Mouse (Mus musculus) midbrain, embryonic 12.5 days (tissue): ENCODE measurements around the gene Cd209g. TPM values are rescaled to one million over a fixed set of nuclear protein-coding genes. Genes with fewer than 3 reads are reported as not detected.
"Not testable (repeated sequence)": the region's sequence is repeated elsewhere in the genome, so short reads cannot be mapped to it uniquely, and the experiment has no call there.

Experiments used
- ATAC-seq: fragments of 200-750 bp; cut with Nextera tagmentation; 2 replicates; pipeline ENCODE4 v1.8.0; 2017; ENCODE audit warnings: low read depth, moderate TSS enrichment, moderate library complexity; ENCODE audit not compliant: low FRiP score
- H3K27ac ChIP-seq: fragments of 300-500 bp; sonication (generic); replicated peaks from 2 replicates; pipeline ENCODE4 v1.5.1; 2016; ENCODE audit warnings: mild to moderate bottlenecking
- H3K27me3 ChIP-seq: fragments of 300-500 bp; sonication (generic); 2 replicates; pipeline ENCODE4 v1.6.1; 2016; ENCODE audit warnings: mild to moderate bottlenecking
- H3K36me3 ChIP-seq: fragments of 300-500 bp; sonication (generic); 2 replicates; pipeline ENCODE4 v1.6.1; 2016
- H3K4me1 ChIP-seq: fragments of 300-500 bp; sonication (generic); 2 replicates; pipeline ENCODE4 v1.6.1; 2016
- H3K4me2 ChIP-seq: fragments of 300-500 bp; sonication (generic); replicated peaks from 2 replicates; pipeline ENCODE4 v1.6.1; 2016; ENCODE audit warnings: mild to moderate bottlenecking, moderate library complexity
- H3K4me3 ChIP-seq: fragments of 300-500 bp; sonication (generic); 2 replicates; pipeline ENCODE4 v1.5.1; 2016; ENCODE audit warnings: mild to moderate bottlenecking
- H3K9ac ChIP-seq: fragments of 300-500 bp; sonication (generic); replicated peaks from 2 replicates; pipeline ENCODE4 v1.6.1; 2016; ENCODE audit warnings: mild to moderate bottlenecking, moderate library complexity
- H3K9me3 ChIP-seq: fragments of 300-500 bp; sonication (generic); 2 replicates; pipeline ENCODE4 v1.6.1; 2016; ENCODE audit warnings: mild to moderate bottlenecking
- WGBS: fragments of 180-500 bp; shearing (Covaris S2); methylation state at CpG from one replicate; pipeline ENCODE4 v1.1.7; 2016; 5-methylcytosine and 5-hydroxymethylcytosine counted together
- polyA plus RNA-seq: library from polyadenylated mRNA; unstranded; fragments of >200 nt; fragmentation: Nextera tagmentation; extraction: Ambion mirVana; gene quantifications from 2 replicates; pipeline ENCODE4 v1.2.1, GENCODE M21; 2016

Gene Cd209g
- polyA plus RNA-seq, result not detected in 2 replicates

DNA sequence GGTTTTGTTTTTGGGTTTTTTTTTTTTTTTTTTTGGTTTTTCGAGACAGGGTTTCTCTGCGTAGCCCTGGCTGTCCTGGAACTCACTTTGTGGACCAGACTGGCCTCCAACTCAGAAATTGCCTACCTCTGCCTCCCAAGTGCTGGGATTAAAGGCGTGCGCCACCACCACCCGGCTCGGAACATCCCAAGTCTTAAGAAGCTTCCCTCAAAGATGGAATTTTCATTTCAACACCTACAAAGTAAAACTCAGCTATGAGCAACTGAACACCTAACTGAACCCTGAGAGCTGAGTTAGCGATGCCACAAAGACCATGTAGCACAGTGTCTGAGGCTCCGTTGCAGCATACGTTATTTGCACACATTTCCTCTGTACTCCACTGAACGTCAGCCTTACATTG is at the start of gene Cd209g:
Gene Cd209g, plus strand, starts transcription at position 301 of the 400 bp plus-strand sequence.
- Histone ChIP-seq H3K9me3 (no peaks in the 10 kb centered on the region), H3K27me3 (peaks cover 6% of the 10 kb centered on the region; the same call in 1 of the 2 replicates), H3K4me1 (no peaks in the 10 kb centered on the region), H3K36me3 (no peaks in the 10 kb centered on the region), H3K4me3 (no peak within 1 kb of the TSS), H3K27ac (no peak within 1 kb of the TSS), H3K4me2 (no peak within 1 kb of the TSS), H3K9ac (no peak within 1 kb of the TSS)
- ATAC-seq, result no peak
- WGBS, result 92% methylated on average over 10 of the region's 10 CpGs

- not testable (repeated sequence) for H3K36me3 ChIP-seq, H3K4me1 ChIP-seq, H3K27me3 ChIP-seq, H3K4me3 ChIP-seq, H3K4me2 ChIP-seq, H3K9me3 ChIP-seq, H3K9ac ChIP-seq, H3K27ac ChIP-seq
- WGBS, result 35% methylated on average over 33 of the region's 33 CpGs
- peak; percentile 75 for ATAC-seq
Measured at GRCm38 (mm10) chr8:4087180-4087722, 46.6 kb upstream of the Cd209g start.

DNA sequence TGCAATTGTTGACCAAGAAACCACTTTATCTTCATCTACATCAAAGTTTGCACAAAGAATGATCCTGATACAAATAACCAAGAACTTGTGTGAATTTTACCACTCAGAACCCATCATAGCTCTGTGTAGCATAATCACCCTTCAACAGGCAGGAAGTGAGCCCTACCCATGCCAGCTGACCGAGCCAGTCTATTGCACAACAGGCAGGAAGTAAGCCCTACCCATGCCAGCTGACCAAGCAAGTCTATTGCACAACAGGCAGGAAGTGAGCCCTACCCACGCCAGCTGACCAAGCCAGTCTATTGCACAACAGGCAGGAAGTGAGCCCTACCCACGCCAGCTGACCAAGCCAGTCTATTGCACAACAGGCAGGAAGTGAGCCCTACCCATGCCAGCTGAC is 45.4 kb upstream of the Cd209g start:
- H3K36me3 ChIP-seq, H3K27me3 ChIP-seq, H3K4me1 ChIP-seq, H3K9ac ChIP-seq, H3K4me3 ChIP-seq, ATAC-seq, H3K9me3 ChIP-seq, H3K4me2 ChIP-seq, H3K27ac ChIP-seq: not testable (repeated sequence)
- WGBS, result 86% methylated on average over 3 of the region's 3 CpGs

GRCm38 (mm10) chr8:4105735-4106134 is 28.2 kb upstream of the Cd209g start, which contains the start of gene Cd209f:
Gene Cd209f (minus strand): TSS chr8:4105835.
- H3K27ac ChIP-seq, H3K4me2 ChIP-seq, H3K9me3 ChIP-seq, H3K9ac ChIP-seq, ATAC-seq, H3K36me3 ChIP-seq, H3K27me3 ChIP-seq, H3K4me3 ChIP-seq, H3K4me1 ChIP-seq: not testable (repeated sequence)
- 78% methylated on average over 2 of the region's 2 CpGs for WGBS

DNA sequence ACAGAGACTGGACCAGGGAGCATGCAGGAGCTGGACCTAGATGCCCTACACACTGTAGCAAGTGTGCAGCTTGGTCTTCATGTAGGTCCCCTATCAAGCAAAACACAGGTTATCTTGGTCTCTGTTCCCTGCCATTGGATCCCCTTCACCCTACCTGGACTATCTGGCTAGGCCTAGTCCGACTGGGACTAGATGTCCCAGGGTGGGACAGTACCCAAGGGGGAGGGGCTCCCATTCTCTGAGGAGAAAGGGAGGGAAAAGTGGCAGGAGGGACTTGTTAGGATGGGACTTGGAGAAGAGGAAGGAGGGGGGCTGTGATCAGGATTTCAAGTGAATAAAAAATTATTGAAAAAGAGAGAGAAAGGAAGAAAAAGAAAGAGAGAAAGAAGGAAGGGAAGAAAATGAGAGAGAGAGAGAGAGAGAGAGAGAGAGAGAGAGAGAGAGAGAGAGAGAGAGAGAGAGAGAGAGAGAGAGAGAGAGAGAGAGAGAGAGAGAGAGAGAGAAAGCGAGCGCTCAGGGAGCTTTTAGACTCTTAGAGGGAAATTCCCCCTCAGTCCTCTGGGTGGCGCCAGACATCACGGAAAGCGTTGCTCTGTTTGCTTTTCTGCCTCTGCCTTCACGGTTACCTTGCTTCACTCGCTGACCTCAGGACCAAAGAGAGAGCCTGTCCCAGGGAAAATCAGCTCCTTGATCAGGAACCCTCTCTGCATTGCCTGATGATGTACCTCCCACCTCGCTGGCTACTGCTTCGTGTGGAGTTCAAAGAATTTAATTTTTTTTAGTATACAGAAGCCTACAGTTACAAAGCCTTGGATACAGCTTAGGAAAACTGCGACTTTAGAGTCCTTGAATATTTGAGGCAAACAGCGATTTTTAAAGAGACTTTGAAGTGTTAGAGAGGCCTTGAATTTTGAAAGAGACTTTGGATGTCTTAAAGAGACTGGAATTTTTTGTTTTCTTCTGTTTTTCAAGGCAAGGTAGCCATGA is 6.1 kb downstream of the Cd209g start:
- WGBS, result 11% methylated on average over 12 of the region's 12 CpGs
- no peak overlapping the region for H3K4me2 ChIP-seq

DNA sequence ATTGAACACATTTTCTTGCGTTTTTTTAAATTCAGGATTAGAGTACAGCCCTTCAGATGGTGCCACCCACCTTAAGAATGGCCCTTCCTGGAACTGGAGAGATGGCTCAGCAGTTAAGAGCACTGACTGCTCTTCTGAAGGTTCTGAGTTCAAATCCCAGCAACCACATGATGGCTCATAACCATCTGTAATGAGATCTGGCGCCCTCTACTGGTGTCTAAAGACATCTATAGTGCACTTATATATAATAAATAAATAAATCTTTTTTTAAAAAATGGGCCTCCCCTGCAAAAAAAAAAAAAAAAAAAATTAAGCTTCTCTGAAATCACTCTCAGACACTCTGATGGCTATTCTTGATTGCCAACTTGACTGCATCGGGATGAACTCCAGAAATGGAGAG is 7.8 kb downstream of the Cd209g start:
- Histone ChIP-seq H3K4me3 (no peak overlapping the region), H3K9me3 (no peaks in the 10 kb centered on the region), H3K9ac (no peak overlapping the region), H3K4me2 (no peak overlapping the region), H3K36me3 (no peaks in the 10 kb centered on the region), H3K27me3 (peaks cover 6% of the 10 kb centered on the region), H3K27ac (no peak overlapping the region), H3K4me1 (no peaks in the 10 kb centered on the region)
- WGBS, result 63% methylated on average over 3 of the region's 3 CpGs
- ATAC-seq, result no peak

More for the DNA sequence above, 6.1 kb downstream of the Cd209g start:
- H3K27ac ChIP-seq, result no peak overlapping the region
- H3K4me3 ChIP-seq, result no peak overlapping the region
- peak; percentile 84 for ATAC-seq
- no peaks in the 10 kb centered on the region for H3K36me3 ChIP-seq
- no peak overlapping the region for H3K9ac ChIP-seq
- no peaks in the 10 kb centered on the region for H3K9me3 ChIP-seq
- peaks cover 6% of the 10 kb centered on the region for H3K27me3 ChIP-seq
- H3K4me1 ChIP-seq, result no peaks in the 10 kb centered on the region

- no peaks in the 10 kb centered on the region for H3K36me3 ChIP-seq
- WGBS, result 33% methylated on average over 1 of the region's 1 CpGs
- H3K27me3 ChIP-seq, result no peaks in the 10 kb centered on the region; the same call in 1 of the 2 replicates
- 0 out of 2 replicates have a peak, but pooled peaks cover 4% of the 10 kb centered on the region for H3K9me3 ChIP-seq
- ATAC-seq, result no peak
- H3K4me1 ChIP-seq, result no peaks in the 10 kb centered on the region
- no peak overlapping the region for H3K4me3 ChIP-seq
- no peak overlapping the region for H3K27ac ChIP-seq
- H3K4me2 ChIP-seq, result no peak overlapping the region
- no peak overlapping the region for H3K9ac ChIP-seq
Measured at GRCm38 (mm10) chr8:4147272-4147671, 13.4 kb downstream of the Cd209g start.

DNA sequence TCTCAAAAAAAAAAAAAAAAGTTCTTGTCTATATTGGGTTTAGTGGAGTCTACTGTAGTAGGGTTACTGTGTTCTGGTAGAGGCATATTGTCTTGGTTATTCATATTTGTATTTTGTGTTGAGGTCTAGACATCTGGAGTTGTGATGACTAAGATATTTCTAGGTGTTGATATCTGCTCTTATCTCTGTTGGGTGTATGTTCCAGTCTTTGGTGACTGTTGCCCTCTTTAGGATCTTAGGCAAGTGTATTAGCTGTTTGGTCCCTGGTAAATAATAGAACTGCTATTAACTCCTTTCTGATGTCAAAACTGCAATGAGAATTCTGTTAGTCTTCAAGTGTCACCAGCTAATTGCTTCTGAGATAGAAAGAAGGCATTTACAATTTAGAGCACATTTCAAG is 21.0 kb downstream of the Cd209g start:
- no peak overlapping the region for H3K27ac ChIP-seq
- H3K4me2 ChIP-seq, result no peak overlapping the region
- no peak overlapping the region for H3K4me3 ChIP-seq
- no peak overlapping the region for H3K9ac ChIP-seq
- ATAC-seq, result no peak
- H3K36me3 ChIP-seq, result no peaks in the 10 kb centered on the region
- 0 out of 2 replicates have a peak, but pooled peaks cover 4% of the 10 kb centered on the region for H3K9me3 ChIP-seq
- H3K4me1 ChIP-seq, result no peaks in the 10 kb centered on the region
- no peaks in the 10 kb centered on the region for H3K27me3 ChIP-seq

GRCm38 (mm10) chr8:4162786-4163185 is 28.9 kb downstream of the Cd209g start:
- H3K27me3 ChIP-seq, result no peaks in the 10 kb centered on the region
- no peak overlapping the region for H3K4me2 ChIP-seq
- H3K27ac ChIP-seq, result no peak overlapping the region
- 57% methylated on average over 4 of the region's 4 CpGs for WGBS
- no peak overlapping the region for H3K9ac ChIP-seq
- ATAC-seq, result no peak
- no peaks in the 10 kb centered on the region for H3K36me3 ChIP-seq
- no peak overlapping the region for H3K4me3 ChIP-seq
- H3K9me3 ChIP-seq, result no peaks in the 10 kb centered on the region
- H3K4me1 ChIP-seq, result peaks cover 12% of the 10 kb centered on the region

- 8% methylated on average over 13 of the region's 13 CpGs for whole genome bisulfite sequencing
- H3K27me3 ChIP-seq, result no peaks in the 10 kb centered on the region
- no peaks in the 10 kb centered on the region for H3K9me3 ChIP-seq
- H3K27ac ChIP-seq, result peak overlapping the region; percentile 77
- H3K9ac ChIP-seq, result peak overlapping the region; percentile 63
- ATAC-seq, result no peak
- H3K36me3 ChIP-seq, result no peaks in the 10 kb centered on the region
- peaks cover 25% of the 10 kb centered on the region for H3K4me1 ChIP-seq
- H3K4me3 ChIP-seq, result peak overlapping the region; percentile 85
- peak overlapping the region; percentile 57 for H3K4me2 ChIP-seq
Measured at GRCm38 (mm10) chr8:4165176-4165851, 31.4 kb downstream of the Cd209g start.

GRCm38 (mm10) chr8:4165852-4166751 is 32.2 kb downstream of the Cd209g start, which contains the start of gene Evi5l:
Gene Evi5l (plus strand): TSS chr8:4166567.
- peak within 1 kb of the TSS; percentile 74 for H3K4me2 ChIP-seq
- peak within 1 kb of the TSS; percentile 77 for H3K27ac ChIP-seq
- no peaks in the 10 kb centered on the region for H3K27me3 ChIP-seq
- H3K4me3 ChIP-seq, result peak within 1 kb of the TSS; percentile 85
- H3K9me3 ChIP-seq, result no peaks in the 10 kb centered on the region
- no peaks in the 10 kb centered on the region for H3K36me3 ChIP-seq
- H3K9ac ChIP-seq, result peak within 1 kb of the TSS; percentile 83
- ATAC-seq, result peak; percentile 98
- peaks cover 25% of the 10 kb centered on the region for H3K4me1 ChIP-seq
- under 1% methylated on average over 51 of the region's 51 CpGs for WGBS
